Mouse (Mus musculus): Measurements from ENCODE around the gene Prdm12.

Prdm12 gene

DNA sequence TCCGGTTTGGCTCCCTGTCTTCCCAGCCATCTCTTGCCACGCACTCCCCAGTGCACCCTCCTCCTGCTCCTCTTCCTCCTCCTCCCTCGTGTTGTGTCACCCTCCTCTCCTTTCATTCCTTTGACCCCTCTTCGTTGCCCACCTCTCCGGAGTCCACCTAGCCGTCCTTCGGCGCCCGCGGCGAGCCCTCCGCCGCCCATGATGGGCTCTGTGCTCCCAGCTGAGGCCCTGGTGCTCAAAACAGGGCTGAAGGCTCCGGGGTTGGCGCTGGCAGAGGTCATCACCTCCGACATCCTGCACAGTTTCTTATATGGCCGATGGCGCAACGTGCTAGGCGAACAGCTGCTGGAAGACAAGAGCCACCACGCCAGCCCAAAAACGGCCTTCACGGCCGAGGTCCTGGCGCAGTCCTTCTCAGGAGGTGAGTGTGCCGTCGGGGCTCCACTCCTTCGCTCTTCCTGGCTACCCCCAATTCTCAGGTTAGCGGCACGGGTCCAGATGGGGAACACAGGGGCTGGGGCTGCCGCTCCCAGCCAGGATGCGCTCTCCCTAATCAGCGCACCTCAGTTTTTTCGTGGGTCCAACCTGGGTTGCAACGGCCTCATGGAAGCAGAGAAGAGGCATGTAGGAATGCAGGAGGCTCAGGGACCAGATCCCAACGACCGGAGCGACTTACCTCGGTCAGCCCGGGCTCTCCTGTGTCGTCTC is at the start of gene Prdm12:
Prdm12 (plus strand) TSS at position 137 of the 708 bp plus-strand sequence.
- no peak for DNase-seq (ENCODE audit: low spot score in 2 of 2)

GRCm38 (mm10) chr2:31591799-31592484 is 47.9 kb upstream of the Prdm12 start:
- DNase-seq (ENCODE audit: low spot score in 2 of 2): no peak

DNA sequence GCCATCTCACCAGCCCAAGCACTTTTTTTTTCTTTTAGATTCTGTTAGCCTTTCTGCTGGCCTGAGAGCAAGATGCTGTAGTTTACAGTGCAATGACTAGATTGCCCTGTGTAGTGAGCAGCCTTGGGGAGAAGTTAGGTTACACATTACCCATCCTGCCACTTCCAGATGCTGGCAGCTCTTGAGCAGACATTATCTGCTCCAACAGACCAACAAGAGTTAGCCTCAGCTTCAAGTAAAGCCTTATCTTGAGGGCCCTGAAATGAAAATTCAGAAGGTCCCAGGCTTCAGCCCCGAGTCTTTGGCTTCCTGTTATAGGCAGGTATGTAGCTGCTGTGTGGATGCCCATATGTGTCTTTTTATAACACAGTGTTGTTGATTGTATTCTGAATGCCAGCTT is 32.3 kb upstream of the Prdm12 start:
- no peak for DNase-seq (ENCODE audit: low spot score in 2 of 2)

DNA sequence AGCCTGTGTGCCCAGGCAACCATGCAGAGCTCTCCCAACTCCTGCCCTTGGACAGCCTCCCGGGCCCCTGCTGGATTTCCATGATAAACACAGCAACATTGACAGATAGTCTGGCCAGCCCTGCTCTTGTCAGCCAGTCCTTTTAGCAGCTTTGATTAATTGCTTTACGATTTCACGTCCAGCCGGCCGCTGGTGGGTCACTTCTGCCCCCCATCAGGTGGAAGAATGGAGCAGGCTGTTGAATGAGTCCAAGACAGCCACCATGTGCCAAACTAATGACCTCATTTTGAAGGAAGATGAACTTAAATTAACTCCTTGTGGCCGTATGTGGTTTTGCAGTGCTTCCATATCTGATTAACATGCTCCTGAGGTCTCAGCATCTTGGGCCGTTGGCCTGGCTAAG is 30.0 kb upstream of the Prdm12 start:
- DNase-seq (ENCODE audit: low spot score in 2 of 2): no peak

GRCm38 (mm10) chr2:31610922-31611321 is 28.9 kb upstream of the Prdm12 start:
- DNase-seq (ENCODE audit: low spot score in 2 of 2): no peak

GRCm38 (mm10) chr2:31611400-31611799 is 28.4 kb upstream of the Prdm12 start:
- DNase-seq (ENCODE audit: low spot score in 2 of 2): no peak

GRCm38 (mm10) chr2:31612627-31613026 is 27.2 kb upstream of the Prdm12 start:
- no peak for DNase-seq (ENCODE audit: low spot score in 2 of 2)

- no peak for DNase-seq (ENCODE audit: low spot score in 2 of 2)
Measured at GRCm38 (mm10) chr2:31613781-31614180, 26.1 kb upstream of the Prdm12 start.

- no peak for DNase-seq (ENCODE audit: low spot score in 2 of 2)
Measured at GRCm38 (mm10) chr2:31618484-31619161, 21.2 kb upstream of the Prdm12 start.

DNA sequence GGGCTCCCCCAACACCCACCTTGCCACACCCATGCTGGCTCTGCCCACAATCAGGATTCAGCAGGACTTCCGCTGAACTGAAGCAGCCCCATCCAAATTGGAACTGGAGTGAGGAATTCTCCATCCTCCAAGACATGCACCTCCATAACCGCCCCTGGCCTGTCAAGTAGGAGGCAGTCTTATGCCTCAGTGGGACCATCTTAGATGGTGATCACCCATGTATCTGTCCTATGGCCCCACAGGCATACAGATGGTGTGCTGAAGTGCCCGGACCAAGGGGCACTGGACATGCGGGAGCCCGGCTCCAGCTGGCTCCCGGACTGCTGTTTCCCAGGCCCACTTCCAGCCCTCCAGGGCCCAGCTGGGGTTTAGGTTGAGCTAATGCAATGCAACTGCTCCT is 20.6 kb upstream of the Prdm12 start:
- no peak for DNase-seq (ENCODE audit: low spot score in 2 of 2)

GRCm38 (mm10) chr2:31633531-31633930 is 6.3 kb upstream of the Prdm12 start:
- DNase-seq (ENCODE audit: low spot score in 2 of 2): no peak

- DNase-seq (ENCODE audit: low spot score in 2 of 2): no peak
Measured at GRCm38 (mm10) chr2:31635281-31636137, 4.3 kb upstream of the Prdm12 start.

GRCm38 (mm10) chr2:31636138-31636741 is 3.6 kb upstream of the Prdm12 start:
- DNase-seq (ENCODE audit: low spot score in 2 of 2): no peak

DNA sequence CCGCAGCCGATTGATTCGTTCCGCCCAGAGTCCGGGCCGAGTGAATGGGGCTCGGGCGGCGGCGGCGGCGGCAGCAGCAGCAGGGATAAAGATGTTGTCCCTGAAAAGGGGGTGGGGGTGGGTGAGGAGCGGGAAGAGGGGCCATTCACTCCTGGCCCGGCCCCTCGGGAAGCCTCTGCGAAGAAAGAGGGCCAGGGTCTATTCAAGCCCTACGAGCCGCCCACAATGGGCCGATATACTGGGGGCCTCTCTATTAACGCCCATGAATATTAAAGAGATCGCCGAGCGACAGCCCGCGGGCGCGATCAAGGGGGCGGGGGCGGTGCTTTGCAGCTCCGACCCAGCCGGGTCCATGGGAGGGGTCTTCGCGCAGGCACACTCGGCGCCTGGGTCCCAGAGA is 3.1 kb upstream of the Prdm12 start:
- no peak for DNase-seq (ENCODE audit: low spot score in 2 of 2)

GRCm38 (mm10) chr2:31637311-31637710 is 2.5 kb upstream of the Prdm12 start:
- no peak for DNase-seq (ENCODE audit: low spot score in 2 of 2)

GRCm38 (mm10) chr2:31637807-31638206 is 2.0 kb upstream of the Prdm12 start:
- DNase-seq (ENCODE audit: low spot score in 2 of 2): no peak

DNA sequence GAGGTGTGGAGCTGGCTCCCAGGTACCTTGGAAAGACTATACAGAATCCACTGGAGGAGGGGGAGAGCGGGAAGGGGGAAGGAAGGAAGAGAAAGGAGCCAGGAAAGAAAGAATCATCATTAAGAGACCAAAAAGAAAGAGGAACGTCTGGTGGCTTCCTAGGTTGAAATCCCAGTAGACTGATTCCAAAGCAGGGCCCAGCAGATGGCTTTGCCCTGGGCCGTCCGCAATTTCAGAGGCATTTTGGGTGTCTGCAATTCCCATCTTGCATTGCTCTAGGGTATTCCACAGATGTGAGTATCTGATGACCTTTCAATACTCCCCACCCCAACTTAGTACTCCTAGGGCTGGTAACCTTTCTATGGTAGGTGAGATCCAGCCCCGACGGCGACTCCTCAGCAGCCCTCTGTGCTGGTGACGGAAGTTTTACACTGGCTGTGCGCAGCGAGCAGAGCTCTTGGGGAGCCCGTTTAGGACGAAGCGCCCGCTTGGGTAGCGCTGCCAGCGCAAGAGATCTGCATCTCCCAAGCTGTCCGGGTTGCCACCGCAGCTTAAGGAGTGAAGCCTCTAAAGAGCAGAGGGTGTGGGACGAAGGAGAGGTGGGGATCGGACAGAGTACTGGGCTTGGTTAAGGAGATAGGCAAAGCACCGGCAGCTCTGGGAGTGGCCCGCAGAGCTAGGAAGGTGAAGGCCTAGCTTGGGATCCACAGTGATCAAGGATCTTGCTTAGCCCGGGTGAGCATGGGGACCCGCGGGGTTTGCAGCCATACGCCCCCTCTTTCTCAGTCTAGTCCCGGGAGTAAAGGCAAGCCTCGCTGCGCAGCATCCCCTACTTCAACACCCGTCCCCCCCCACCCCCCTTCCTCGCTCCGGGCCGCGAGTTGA is 1.0 kb upstream of the Prdm12 start:
- DNase-seq (ENCODE audit: low spot score in 2 of 2): no peak

DNA sequence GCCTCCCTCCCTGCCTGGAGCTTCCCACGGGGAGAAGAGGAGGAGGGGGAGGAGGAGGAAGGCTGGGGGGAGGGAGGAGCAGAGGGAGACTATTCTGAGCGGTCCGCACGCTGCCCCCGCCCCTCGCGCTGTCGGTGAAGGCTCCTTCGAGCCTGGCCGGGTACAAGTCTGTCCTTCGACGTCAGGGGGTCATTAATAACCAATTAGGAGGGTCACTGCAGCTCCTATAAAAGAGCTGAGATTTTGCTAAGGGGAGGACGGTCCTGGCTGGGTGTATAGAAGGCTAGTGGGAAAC is 424 bp upstream of the Prdm12 start:
- no peak for DNase-seq (ENCODE audit: low spot score in 2 of 2)

DNA sequence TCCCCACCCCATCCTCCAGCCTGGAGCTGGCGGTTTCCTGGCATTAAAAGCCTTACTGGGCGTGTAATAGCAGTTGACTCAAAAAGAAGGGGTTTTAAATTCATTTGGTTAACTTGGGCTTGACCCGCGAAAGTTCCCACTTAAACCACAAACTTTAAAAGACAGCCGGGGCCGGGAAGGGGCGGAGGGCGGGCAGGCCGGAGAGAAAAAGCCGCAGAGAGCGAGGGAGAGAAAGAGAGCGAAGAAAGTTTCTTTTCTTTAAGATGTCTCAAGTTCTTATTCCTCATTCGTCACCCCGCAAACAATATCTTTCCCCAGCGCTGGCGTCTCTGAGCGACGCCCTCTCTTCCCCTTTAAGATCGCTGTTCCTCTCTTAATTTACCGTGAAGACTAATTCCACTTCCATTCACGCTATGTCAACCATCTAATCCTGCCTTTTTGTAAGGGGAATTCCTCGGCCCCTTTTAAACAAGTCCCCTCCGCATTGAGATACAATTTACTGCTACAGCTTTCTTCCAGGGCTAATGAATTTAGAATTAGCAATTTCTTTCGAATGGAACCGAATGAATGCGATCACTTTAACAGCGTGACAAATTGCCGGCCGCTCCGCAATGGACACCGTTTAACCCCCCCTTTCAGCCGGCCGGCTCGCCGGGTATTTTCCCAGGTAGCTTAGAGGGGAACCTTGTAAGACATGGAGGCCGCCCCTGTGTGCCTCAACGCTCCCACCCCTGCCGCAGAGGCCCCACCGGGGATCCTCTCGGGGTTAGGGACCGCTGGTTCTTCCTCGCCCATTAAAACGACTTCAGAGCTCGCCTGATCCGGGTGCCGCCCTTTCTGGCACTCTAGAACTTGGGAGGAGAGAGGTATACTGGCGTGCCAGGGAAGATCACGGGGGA is 1.0 kb downstream of the Prdm12 start:
- DNase-seq (ENCODE audit: low spot score in 2 of 2): no peak

- no peak for DNase-seq (ENCODE audit: low spot score in 2 of 2)
Measured at GRCm38 (mm10) chr2:31641508-31641830, 1.6 kb downstream of the Prdm12 start.

All from frontal cortex, postnatal 14 days (tissue).